Mouse (Mus musculus) stomach, embryonic 14.5 days (tissue): ENCODE data around the gene Lrch3. TPM values are rescaled to one million over a fixed set of nuclear protein-coding genes. Genes with fewer than 3 reads are reported as not detected.
"Not testable (repeated sequence)": the region's sequence is repeated elsewhere in the genome, so short reads cannot be mapped to it uniquely, and the experiment has no call there.

Experiments used
- ATAC-seq: fragments of 200-750 bp; cut with Nextera tagmentation; 2 replicates; pipeline ENCODE4 v1.8.0; 2017; ENCODE audit warnings: low read depth, moderate TSS enrichment; ENCODE audit not compliant: insufficient number of reproducible peaks, insufficient read depth, low FRiP score
- H3K27ac ChIP-seq: fragments of 300-500 bp; sonication (generic); 2 replicates; pipeline ENCODE4 v1.5.1; 2014; ENCODE audit warnings: mild to moderate bottlenecking, low read length, moderate library complexity, mixed read lengths
- H3K27me3 ChIP-seq: fragments of 300-500 bp; sonication (generic); 2 replicates; pipeline ENCODE4 v1.6.1; 2014; ENCODE audit warnings: low read length, control low read depth, mixed read lengths; ENCODE audit not compliant: control insufficient read depth, insufficient read depth
- H3K36me3 ChIP-seq: fragments of 300-500 bp; sonication (generic); 2 replicates; pipeline ENCODE4 v1.6.1; 2014; ENCODE audit warnings: mild to moderate bottlenecking, control low read depth, low read length, moderate library complexity, mixed read lengths; ENCODE audit not compliant: control insufficient read depth, insufficient read depth
- H3K4me1 ChIP-seq: fragments of 300-500 bp; sonication (generic); 2 replicates; pipeline ENCODE4 v1.6.1; 2014; ENCODE audit warnings: low read length, control low read depth, mixed read lengths; ENCODE audit not compliant: control insufficient read depth, insufficient read depth
- H3K4me2 ChIP-seq: fragments of 300-500 bp; sonication (generic); replicated peaks from 2 replicates; pipeline ENCODE4 v1.6.1; 2014; ENCODE audit warnings: low read depth, low read length, control low read depth
- H3K4me3 ChIP-seq: fragments of 300-500 bp; sonication (generic); 2 replicates; pipeline ENCODE4 v1.5.1; 2014; ENCODE audit warnings: low read depth, low read length, control low read depth
- H3K9ac ChIP-seq: fragments of 300-500 bp; sonication (generic); replicated peaks from 2 replicates; pipeline ENCODE4 v1.6.1; 2014; ENCODE audit warnings: low read depth, mild to moderate bottlenecking, control low read depth, low read length, moderate library complexity, mixed read lengths
- H3K9me3 ChIP-seq: fragments of 300-500 bp; sonication (generic); 2 replicates; pipeline ENCODE4 v1.6.1; 2016; ENCODE audit warnings: low read depth, low read length, control low read depth; ENCODE audit not compliant: control insufficient read depth
- WGBS: fragments of 180-500 bp; shearing (Covaris S2); extraction: QIAGEN DNeasy Blood & Tissue Kit; methylation state at CpG from one replicate; pipeline ENCODE4 v1.1.7; 2014; 5-methylcytosine and 5-hydroxymethylcytosine counted together
- polyA plus RNA-seq: library from polyadenylated mRNA; unstranded; fragments of >200 nt; fragmentation: Nextera tagmentation; extraction: Ambion mirVana; gene quantifications from 2 replicates; pipeline ENCODE4 v1.2.1, GENCODE M21; 2014

Gene Lrch3
- polyA plus RNA-seq, 1 experiment from 2014 or later: 34.1 TPM

GRCm38 (mm10) chr16:32901360-32902050 lies 12.4 kb upstream of the Lrch3 start:
- peaks cover 41% of the 10 kb centered on the region for H3K36me3 ChIP-seq
- no peak overlapping the region for H3K9ac ChIP-seq
- WGBS: 71% methylated on average over 2 of the region's 2 CpGs

DNA sequence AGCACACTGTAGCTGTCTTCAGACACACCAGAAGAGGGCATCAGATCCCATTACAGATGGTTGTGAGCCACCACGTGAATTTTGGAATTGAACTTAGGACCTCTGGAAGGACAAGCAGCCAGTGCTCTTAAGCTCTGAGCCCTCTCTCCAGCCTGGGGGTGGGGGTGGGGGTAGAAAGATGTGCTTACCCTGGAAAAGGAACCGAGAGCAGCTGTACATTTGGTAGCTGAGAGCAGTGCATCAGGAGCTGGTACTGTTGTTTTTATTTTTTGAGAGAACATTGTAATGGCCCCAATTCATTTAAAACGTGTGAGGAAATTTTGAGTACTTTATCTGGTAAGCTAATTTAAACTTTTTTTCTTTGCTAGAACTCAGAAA lies 11.9 kb upstream of the Lrch3 start:
- Histone ChIP-seq H3K4me2 (no peak overlapping the region), H3K9me3 (no peaks in the 10 kb centered on the region), H3K9ac (no peak overlapping the region), H3K4me1 (no peaks in the 10 kb centered on the region), H3K27ac (no peak overlapping the region), H3K4me3 (no peak overlapping the region), H3K27me3 (no peaks in the 10 kb centered on the region), H3K36me3 (peaks cover 46% of the 10 kb centered on the region)
- WGBS: 64% methylated on average over 3 of the region's 3 CpGs
- no peak for ATAC-seq

More at GRCm38 (mm10) chr16:32901360-32902050, 12.4 kb upstream of the Lrch3 start:
- no peak overlapping the region for H3K4me3 ChIP-seq
- no peaks in the 10 kb centered on the region for H3K9me3 ChIP-seq
- no peak overlapping the region for H3K27ac ChIP-seq
- no peak for ATAC-seq
- H3K4me2 ChIP-seq: no peak overlapping the region
- H3K27me3 ChIP-seq: no peaks in the 10 kb centered on the region
- H3K4me1 ChIP-seq: no peaks in the 10 kb centered on the region

DNA sequence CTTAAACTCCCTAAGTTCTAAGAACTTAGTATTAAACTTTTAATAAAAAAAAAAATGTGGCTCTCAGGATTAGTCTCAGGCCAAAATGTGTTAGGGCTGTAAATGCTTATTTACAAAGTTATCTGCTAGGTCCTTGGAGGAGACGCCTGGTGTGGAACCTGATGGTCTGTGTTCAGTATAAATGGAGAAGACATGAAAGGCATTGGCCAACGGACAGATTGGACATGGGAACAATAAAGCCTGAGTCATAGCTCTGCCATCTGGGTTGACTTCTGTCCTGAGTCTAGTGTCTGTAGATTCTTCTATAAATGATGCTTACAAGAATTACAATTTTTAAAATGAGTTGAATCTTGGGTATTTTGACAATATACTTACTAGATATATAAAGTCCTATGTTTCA lies 7.7 kb upstream of the Lrch3 start:
- no peak for ATAC-seq
- no peak overlapping the region for H3K27ac ChIP-seq
- no peak overlapping the region for H3K9ac ChIP-seq
- no peaks in the 10 kb centered on the region for H3K9me3 ChIP-seq
- H3K36me3 ChIP-seq: peaks cover 25% of the 10 kb centered on the region
- no peak overlapping the region for H3K4me3 ChIP-seq
- WGBS: 78% methylated on average over 2 of the region's 2 CpGs
- no peak overlapping the region for H3K4me2 ChIP-seq
- no peaks in the 10 kb centered on the region for H3K4me1 ChIP-seq
- H3K27me3 ChIP-seq: no peaks in the 10 kb centered on the region

- no peak for ATAC-seq
- Histone ChIP-seq H3K27me3 (no peaks in the 10 kb centered on the region), H3K9me3 (no peaks in the 10 kb centered on the region), H3K4me2 (no peak overlapping the region), H3K27ac (no peak overlapping the region), H3K36me3 (peaks cover 22% of the 10 kb centered on the region), H3K4me3 (no peak overlapping the region), H3K9ac (no peak overlapping the region), H3K4me1 (no peaks in the 10 kb centered on the region)
- WGBS: 69% methylated on average over 8 of the region's 8 CpGs
These were observed 7.2 kb upstream of the Lrch3 start for GRCm38 (mm10) chr16:32906727-32907126.

DNA sequence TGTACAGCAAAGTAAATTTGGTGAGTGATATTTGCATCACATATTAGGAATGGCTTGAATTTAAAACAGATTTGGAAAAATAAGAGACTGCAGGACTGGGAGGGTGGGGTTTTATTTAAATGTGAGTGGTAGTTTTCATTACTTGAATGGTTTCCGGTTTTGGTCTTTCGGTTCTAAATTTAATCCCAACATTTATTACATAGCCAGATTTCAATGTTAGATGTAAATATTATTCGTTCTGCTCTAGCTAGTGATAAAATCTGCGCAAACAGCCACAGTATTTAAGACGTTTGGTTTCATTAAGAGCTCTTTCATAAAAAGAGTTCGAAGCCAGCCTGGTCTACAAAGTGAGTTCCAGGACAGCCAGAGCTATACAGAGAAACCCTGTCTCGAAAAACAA lies 688 bp upstream of the Lrch3 start:
- H3K4me3 ChIP-seq: no peak overlapping the region
- WGBS: 52% methylated on average over 7 of the region's 7 CpGs
- H3K4me1 ChIP-seq: 0 out of 2 replicates have a peak, but pooled peaks cover 2% of the 10 kb centered on the region
- ATAC-seq: no peak
- no peaks in the 10 kb centered on the region for H3K36me3 ChIP-seq
- H3K27me3 ChIP-seq: no peaks in the 10 kb centered on the region
- no peak overlapping the region for H3K9ac ChIP-seq
- H3K9me3 ChIP-seq: no peaks in the 10 kb centered on the region
- H3K4me2 ChIP-seq: peak overlapping the region; percentile 69
- no peak overlapping the region for H3K27ac ChIP-seq

- H3K4me2 ChIP-seq: peak overlapping the region; percentile 69
- no peak overlapping the region for H3K9ac ChIP-seq
- H3K4me1 ChIP-seq: 0 out of 2 replicates have a peak, but pooled peaks cover 2% of the 10 kb centered on the region
- peak overlapping the region; percentile 97 for H3K4me3 ChIP-seq
- H3K9me3 ChIP-seq: no peaks in the 10 kb centered on the region
- WGBS: 66% methylated on average over 9 of the region's 9 CpGs
- no peaks in the 10 kb centered on the region for H3K27me3 ChIP-seq
- no peak for ATAC-seq
- no peak overlapping the region for H3K27ac ChIP-seq
- no peaks in the 10 kb centered on the region for H3K36me3 ChIP-seq
These were observed 1.6 kb downstream of the Lrch3 start for GRCm38 (mm10) chr16:32915292-32916068.

- H3K4me1 ChIP-seq, ATAC-seq, H3K4me3 ChIP-seq: not testable (repeated sequence)
These were observed 12.7 kb downstream of the Lrch3 start for GRCm38 (mm10) chr16:32926629-32927028.

DNA sequence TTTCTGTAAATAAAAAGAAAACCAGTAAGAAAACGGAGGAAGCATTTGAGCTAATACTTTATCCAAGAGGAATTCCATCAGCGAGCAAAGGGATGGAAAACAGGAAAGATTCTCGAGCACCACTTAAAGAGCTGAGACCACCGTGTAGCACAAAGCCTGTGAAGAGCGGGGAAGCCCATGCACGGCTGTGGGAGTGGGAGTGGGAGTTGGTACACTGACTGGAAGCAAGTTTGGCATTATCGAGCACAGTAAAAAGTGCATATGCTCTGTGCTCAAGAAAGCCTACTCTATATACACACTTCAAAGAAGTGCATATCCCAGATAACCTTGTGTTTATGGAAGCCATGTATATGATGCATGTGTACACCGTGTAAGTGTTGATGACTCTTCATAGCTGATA lies 13.1 kb downstream of the Lrch3 start:
- no peak for ATAC-seq
- no peak overlapping the region for H3K27ac ChIP-seq
- H3K9ac ChIP-seq: no peak overlapping the region
- no peak overlapping the region for H3K4me2 ChIP-seq
- no peaks in the 10 kb centered on the region for H3K9me3 ChIP-seq
- H3K4me1 ChIP-seq: no peaks in the 10 kb centered on the region
- H3K27me3 ChIP-seq: no peaks in the 10 kb centered on the region
- no peak overlapping the region for H3K4me3 ChIP-seq
- H3K36me3 ChIP-seq: peaks cover 2% of the 10 kb centered on the region; the same call in 1 of the 2 replicates
- 87% methylated on average over 8 of the region's 8 CpGs for WGBS

More at GRCm38 (mm10) chr16:32926629-32927028, 12.7 kb downstream of the Lrch3 start:
- not testable (repeated sequence) for H3K9me3 ChIP-seq, H3K36me3 ChIP-seq, H3K4me2 ChIP-seq, H3K27me3 ChIP-seq, H3K9ac ChIP-seq, H3K27ac ChIP-seq
- 89% methylated on average over 9 of the region's 9 CpGs for WGBS
